Mouse (Mus musculus) C2C12 (cell line): Measurements from ENCODE around the gene 4933402J07Rik. TPM values are rescaled to one million over a fixed set of nuclear protein-coding genes. Genes with fewer than 3 reads are reported as not detected.

Experiments
- H3K27me3 ChIP-seq: one replicate; pipeline ENCODE4 v1.6.1; 2011; ENCODE audit not compliant: control insufficient read depth, insufficient read depth, insufficient read length
- H3K36me3 ChIP-seq: one replicate; pipeline ENCODE4 v1.6.1; 2011; ENCODE audit not compliant: control insufficient read depth, insufficient read depth
- H3K4me3 ChIP-seq: one replicate; pipeline ENCODE4 v1.5.1; 2011; ENCODE audit warnings: mild to moderate bottlenecking, control low read depth; ENCODE audit not compliant: poor library complexity, insufficient read depth, severe bottlenecking
- H3K79me2 ChIP-seq: one replicate; pipeline ENCODE4 v1.6.1; 2011; ENCODE audit not compliant: control insufficient read depth, insufficient read depth
- H3K79me3 ChIP-seq: one replicate; pipeline ENCODE4 v1.6.1; 2011; ENCODE audit warnings: low read depth, control low read depth
- H3ac ChIP-seq: one replicate; pipeline ENCODE3; 2011; ENCODE audit warnings: low read depth; ENCODE audit not compliant: control insufficient read depth, insufficient read length
- CEBPB ChIP-seq: IDR thresholded peaks from one replicate; pipeline ENCODE4 v1.6.1; 2011; ENCODE audit warnings: low read depth, mild to moderate bottlenecking, control low read depth, moderate library complexity
- CTCF ChIP-seq: IDR thresholded peaks from one replicate; pipeline ENCODE4 v1.5.1; 2011; ENCODE audit not compliant: control insufficient read depth, insufficient read depth, insufficient read length
- FOSL1 ChIP-seq: IDR thresholded peaks from one replicate; pipeline ENCODE4 v1.8.0; 2011; ENCODE audit warnings: mild to moderate bottlenecking, low read length; ENCODE audit not compliant: poor library complexity, insufficient read depth, severe bottlenecking
- MAX ChIP-seq: IDR thresholded peaks from one replicate; pipeline ENCODE4 v1.6.1; 2011; ENCODE audit warnings: mild to moderate bottlenecking, control low read depth
- MYOD1 ChIP-seq: IDR thresholded peaks from one replicate; pipeline ENCODE4 v1.6.1; 2011; ENCODE audit warnings: low read depth; ENCODE audit not compliant: control insufficient read depth, insufficient read length
- MYOG ChIP-seq: IDR thresholded peaks from one replicate; pipeline ENCODE4 v1.6.1; 2011; ENCODE audit not compliant: control insufficient read depth, insufficient read length; ENCODE audit errors: extremely low read depth
- USF1 ChIP-seq: IDR thresholded peaks from one replicate; pipeline ENCODE4 v1.6.1; 2011; ENCODE audit warnings: low read depth, mild to moderate bottlenecking, control low read depth, moderate library complexity
- polyA plus RNA-seq: library from polyadenylated mRNA; unstranded; fragments of >200 nt; fragmentation: generic; extraction: Trizol; gene quantifications from one replicate; pipeline ENCODE4 v1.2.1, GENCODE M21; 2012; ENCODE audit warnings: missing spikeins

Gene 4933402J07Rik
- polyA plus RNA-seq, 1 experiment, result not detected

GRCm38 (mm10) chr8:87636226-87636742, 72.6 kb downstream of the 4933402J07Rik start:
- no peak overlapping the region for H3ac ChIP-seq
- H3K79me3 ChIP-seq, result no peaks in the 10 kb centered on the region
- TF ChIP-seq CTCF (no peak), CEBPB (no peak), MAX (no peak), MYOD1 (no peak), FOSL1 (no peak), MYOG (no peak), USF1 (no peak)
- H3K79me2 ChIP-seq, result no peaks in the 10 kb centered on the region
- H3K36me3 ChIP-seq, result no peaks in the 10 kb centered on the region
- peaks cover 11% of the 10 kb centered on the region for H3K27me3 ChIP-seq
- H3K4me3 ChIP-seq, result no peak overlapping the region

Other genes starting within 250 kb of the 4933402J07Rik start
- 0.12 TPM for gene Cbln1, start 91.2 kb upstream of the 4933402J07Rik start, polyA plus RNA-seq